In genomic region chr4:76414591-76414990, GRCm38 (mm10) we compare ENCODE assay signal across 24 mouse cellular contexts.
A peak's percentile ranks its signal among the peaks of the same experiment; 100 is the strongest.
DNase-seq lines count a peak whose midpoint lies in the region; ATAC-seq and TF ChIP-seq lines count a peak whose summit lies in the region.
"Had no signal": no experiment of that assay in that cellular context is flagged by ENCODE, and none has a peak within 500 bp of the region (broad histone marks: within the 10 kb centered on the region; RNA-seq: fewer than 3 reads in every experiment).

No protein-coding gene starts in this region.

- H3K9ac ChIP-seq in kidney, embryonic 16.5 days (replicated peaks; ENCODE audit: low read length) = no peak overlapping the region
- no peak overlapping the region for H3K9ac ChIP-seq in lung, postnatal 0 days (replicated peaks; ENCODE audit: low read depth)
- H3K9ac ChIP-seq: embryonic facial prominence, embryonic 12.5 days; forebrain, embryonic 13.5 days; forebrain, embryonic 15.5 days; forebrain, postnatal 0 days had no signal

- no peak for ATAC-seq in kidney, embryonic 16.5 days (ENCODE audit: low FRiP score, low TSS enrichment)
- no peak for ATAC-seq in lung, postnatal 0 days
- ATAC-seq: activated CD4-positive, CD25-positive, alpha-beta regulatory T cell, adult 4 months; CD4-positive, CD25-positive, alpha-beta regulatory T cell, adult 4 months; forebrain, embryonic 13.5 days; forebrain, embryonic 15.5 days; forebrain, postnatal 0 days; Patski had no signal

- 66% methylated on average over 4 of the region's 4 CpGs for WGBS in kidney, embryonic 16.5 days
- WGBS in lung, postnatal 0 days = 70% methylated on average over 4 of the region's 4 CpGs

- 0 out of 2 replicates have a peak, but pooled peaks cover 3% of the 10 kb centered on the region for H3K4me1 ChIP-seq in kidney, embryonic 16.5 days (ENCODE audit: insufficient read depth, low read length)
- H3K4me1 ChIP-seq in lung, postnatal 0 days (ENCODE audit: insufficient read depth, low read depth, low read length) = no peaks in the 10 kb centered on the region
- H3K4me1 ChIP-seq in brown adipose tissue, adult 24 weeks (ENCODE audit: control insufficient read depth, insufficient read depth, insufficient read length, low read length) = peaks cover 7% of the 10 kb centered on the region
- H3K4me1 ChIP-seq: embryonic facial prominence, embryonic 12.5 days; forebrain, embryonic 13.5 days; forebrain, embryonic 15.5 days had no signal

- H3K36me3 ChIP-seq in kidney, embryonic 16.5 days (ENCODE audit: insufficient read depth, low read length) = no peaks in the 10 kb centered on the region
- H3K36me3 ChIP-seq in lung, postnatal 0 days (ENCODE audit: insufficient read depth, low read length) = no peaks in the 10 kb centered on the region
- H3K36me3 ChIP-seq: embryonic facial prominence, embryonic 10.5 days; embryonic facial prominence, embryonic 12.5 days; forebrain, embryonic 15.5 days; G1E had no signal

- no peak overlapping the region for H3K4me2 ChIP-seq in kidney, embryonic 16.5 days (replicated peaks; ENCODE audit: low read depth, low read length)
- no peak overlapping the region for H3K4me2 ChIP-seq in lung, postnatal 0 days (replicated peaks; ENCODE audit: low read depth, low read length)
- H3K4me2 ChIP-seq: embryonic facial prominence, embryonic 12.5 days; forebrain, embryonic 13.5 days; forebrain, embryonic 15.5 days had no signal

- TF ChIP-seq EP300 in lung, postnatal 0 days (IDR thresholded peaks at IDR 0.05) = no peak

- peak; percentile 62 for DNase-seq in kidney, adult 9 months
- peak; percentile 12 for DNase-seq in lung, postnatal 0 days (ENCODE audit: low spot score)
- no peak for DNase-seq in lung, postnatal 10 days
- no peak for DNase-seq in embryo, embryonic 10.5 days (ENCODE audit: low spot score)
- DNase-seq: adrenal gland, adult 8-10 months; B cell, adult 2 months; cerebellum, adult 11 months; cerebellum, adult 18-20 months; cerebellum, adult 8-10 months; cerebellum, adult 9-11 months; cerebellum, postnatal 14 days; cerebellum, postnatal 36 days; forebrain, postnatal 0 days had no signal

- TF ChIP-seq CTCF in lung, postnatal 0 days (IDR thresholded peaks at IDR 0.05) = no peak

- no peak overlapping the region for H3K27ac ChIP-seq in kidney, embryonic 16.5 days (ENCODE audit: low read length)
- no peak overlapping the region for H3K27ac ChIP-seq in lung, postnatal 0 days (ENCODE audit: low read length)
- H3K27ac ChIP-seq in brown adipose tissue, adult 24 weeks (replicated peaks; ENCODE audit: low read depth, low read length) = peak overlapping the region; percentile 40; the same call in 1 of the 2 replicates
- H3K27ac ChIP-seq: embryonic facial prominence, embryonic 10.5 days; embryonic facial prominence, embryonic 12.5 days; forebrain, embryonic 13.5 days; forebrain, embryonic 15.5 days had no signal

- no peaks in the 10 kb centered on the region for H3K9me3 ChIP-seq in kidney, embryonic 16.5 days (ENCODE audit: low read length)
- H3K9me3 ChIP-seq in lung, postnatal 0 days (ENCODE audit: low read length) = no peaks in the 10 kb centered on the region
- H3K9me3 ChIP-seq: embryonic facial prominence, embryonic 10.5 days; embryonic facial prominence, embryonic 12.5 days; forebrain, embryonic 13.5 days; forebrain, embryonic 15.5 days; G1E had no signal

- no peaks in the 10 kb centered on the region for H3K27me3 ChIP-seq in kidney, embryonic 16.5 days (ENCODE audit: insufficient read depth, low read length)
- H3K27me3 ChIP-seq in lung, postnatal 0 days (replicated peaks; ENCODE audit: insufficient read depth, low read length) = no peaks in the 10 kb centered on the region
- H3K27me3 ChIP-seq: CH12.LX; embryonic facial prominence, embryonic 12.5 days; forebrain, embryonic 13.5 days; forebrain, embryonic 15.5 days; Patski had no signal

- no peak overlapping the region for H3K4me3 ChIP-seq in kidney, embryonic 16.5 days (ENCODE audit: low read length)
- no peak overlapping the region for H3K4me3 ChIP-seq in lung, postnatal 0 days (ENCODE audit: low read depth, low read length)
- H3K4me3 ChIP-seq in brown adipose tissue, adult 24 weeks (ENCODE audit: insufficient read depth, low read depth, low read length) = no peak overlapping the region
- H3K4me3 ChIP-seq: embryonic facial prominence, embryonic 10.5 days; embryonic facial prominence, embryonic 12.5 days; forebrain, embryonic 13.5 days; forebrain, embryonic 15.5 days had no signal

Comparison
In these comparisons a context has a peak if more than half of its experiments do, and no peak if none do; other contexts are left out.
1. DNase-seq: peak in kidney, adult 9 months (single experiment) and lung, postnatal 0 days (single experiment); none in lung, postnatal 10 days (single experiment) and embryo, embryonic 10.5 days (single experiment).